Mouse (Mus musculus) heart, embryonic 13.5 days (tissue): Measurements from ENCODE around the gene Id2. TPM values are rescaled to one million over a fixed set of nuclear protein-coding genes. Genes with fewer than 3 reads are reported as not detected.

Experiments used
- ATAC-seq: fragments of 200-750 bp; cut with Nextera tagmentation; 2 replicates; pipeline ENCODE4 v1.8.0; 2017; ENCODE audit warnings: moderate TSS enrichment; ENCODE audit not compliant: insufficient number of reproducible peaks, low FRiP score, low TSS enrichment; ENCODE audit errors: extremely low read depth
- H3K27ac ChIP-seq: fragments of 300-500 bp; sonication (generic); replicated peaks from 2 replicates; pipeline ENCODE4 v1.5.1; 2015; ENCODE audit warnings: moderate library complexity, mild to moderate bottlenecking, inconsistent platforms
- H3K27me3 ChIP-seq: fragments of 300-500 bp; sonication (generic); replicated peaks from 2 replicates; pipeline ENCODE4 v1.6.1; 2015; ENCODE audit warnings: mild to moderate bottlenecking, inconsistent platforms
- H3K36me3 ChIP-seq: fragments of 300-500 bp; sonication (generic); 2 replicates; pipeline ENCODE4 v1.6.1; 2015; ENCODE audit warnings: mild to moderate bottlenecking, inconsistent platforms
- H3K4me1 ChIP-seq: fragments of 300-500 bp; sonication (generic); 2 replicates; pipeline ENCODE4 v1.6.1; 2015; ENCODE audit warnings: inconsistent platforms
- H3K4me2 ChIP-seq: fragments of 300-500 bp; sonication (generic); 2 replicates; pipeline ENCODE4 v1.6.1; 2015; ENCODE audit warnings: inconsistent platforms, mild to moderate bottlenecking, moderate library complexity
- H3K4me3 ChIP-seq: fragments of 300-500 bp; sonication (generic); 2 replicates; pipeline ENCODE4 v1.5.1; 2015; ENCODE audit warnings: moderate library complexity, mild to moderate bottlenecking, inconsistent platforms
- H3K9ac ChIP-seq: fragments of 300-500 bp; sonication (generic); 2 replicates; pipeline ENCODE4 v1.6.1; 2015; ENCODE audit warnings: inconsistent platforms, mild to moderate bottlenecking, moderate library complexity
- H3K9me3 ChIP-seq: fragments of 300-500 bp; sonication (generic); 2 replicates; pipeline ENCODE4 v1.6.1; 2016; ENCODE audit warnings: inconsistent platforms
- WGBS: fragments of 180-500 bp; shearing (Covaris S2); methylation state at CpG from one replicate; pipeline ENCODE4 v1.1.7; 2015; ENCODE audit warnings: mixed read lengths; 5-methylcytosine and 5-hydroxymethylcytosine counted together
- polyA plus RNA-seq: library from polyadenylated mRNA; unstranded; fragments of >200 nt; fragmentation: Nextera tagmentation; extraction: Ambion mirVana; gene quantifications from 2 replicates; pipeline ENCODE4 v1.2.1, GENCODE M21; 2015

Gene Id2
- polyA plus RNA-seq, 1 experiment from 2014 or later = 255 TPM

DNA sequence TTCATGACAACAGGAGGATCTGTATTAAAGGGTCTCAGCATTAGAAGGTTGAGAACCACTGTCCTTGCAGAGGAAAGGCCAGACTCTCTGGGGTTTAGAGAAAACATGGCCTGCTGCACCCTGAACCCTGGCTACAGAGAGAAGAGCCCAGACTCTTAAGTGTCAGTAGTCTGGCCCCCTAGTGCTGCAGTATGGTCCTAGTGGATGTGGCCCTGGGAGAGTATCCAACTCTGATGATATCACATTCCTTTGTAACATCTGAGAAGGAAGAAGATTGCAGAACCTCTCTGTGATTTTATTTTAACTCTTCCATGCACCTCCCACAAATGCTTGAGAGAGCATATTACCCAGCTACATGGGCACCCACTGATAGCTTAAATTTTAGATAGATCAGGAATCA, 7.6 kb upstream of the Id2 start:
- Histone ChIP-seq H3K27me3 (no peaks in the 10 kb centered on the region), H3K4me3 (no peak overlapping the region), H3K4me1 (peaks cover 21% of the 10 kb centered on the region), H3K27ac (no peak overlapping the region), H3K4me2 (no peak overlapping the region), H3K9me3 (no peaks in the 10 kb centered on the region), H3K9ac (no peak overlapping the region), H3K36me3 (no peaks in the 10 kb centered on the region)
- no peak for ATAC-seq

DNA sequence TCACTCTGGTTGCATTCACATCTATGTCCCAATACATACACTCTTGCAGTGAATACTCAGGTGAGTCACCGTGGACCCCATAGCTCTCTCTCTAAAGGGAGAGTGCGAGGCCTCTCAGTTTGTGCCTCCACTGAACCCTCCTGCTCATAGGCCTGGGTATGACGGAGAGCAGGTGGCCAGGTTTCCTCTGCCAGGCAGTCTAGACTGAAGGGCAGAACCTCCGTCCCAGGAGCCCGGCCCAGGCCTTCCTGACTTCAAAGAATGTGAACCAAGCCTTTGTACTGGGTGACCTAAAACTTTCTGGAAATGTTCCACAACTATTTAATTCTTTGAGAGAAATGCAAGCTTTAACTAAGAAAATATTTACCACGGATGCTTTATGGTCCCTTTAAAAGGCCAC, 7.0 kb upstream of the Id2 start:
- no peaks in the 10 kb centered on the region for H3K36me3 ChIP-seq
- H3K4me2 ChIP-seq = no peak overlapping the region
- H3K27me3 ChIP-seq = no peaks in the 10 kb centered on the region
- ATAC-seq = no peak
- H3K4me3 ChIP-seq = no peak overlapping the region
- WGBS = 68% methylated on average over 6 of the region's 6 CpGs
- H3K4me1 ChIP-seq = peaks cover 19% of the 10 kb centered on the region
- H3K9ac ChIP-seq = no peak overlapping the region
- H3K27ac ChIP-seq = no peak overlapping the region
- no peaks in the 10 kb centered on the region for H3K9me3 ChIP-seq

DNA sequence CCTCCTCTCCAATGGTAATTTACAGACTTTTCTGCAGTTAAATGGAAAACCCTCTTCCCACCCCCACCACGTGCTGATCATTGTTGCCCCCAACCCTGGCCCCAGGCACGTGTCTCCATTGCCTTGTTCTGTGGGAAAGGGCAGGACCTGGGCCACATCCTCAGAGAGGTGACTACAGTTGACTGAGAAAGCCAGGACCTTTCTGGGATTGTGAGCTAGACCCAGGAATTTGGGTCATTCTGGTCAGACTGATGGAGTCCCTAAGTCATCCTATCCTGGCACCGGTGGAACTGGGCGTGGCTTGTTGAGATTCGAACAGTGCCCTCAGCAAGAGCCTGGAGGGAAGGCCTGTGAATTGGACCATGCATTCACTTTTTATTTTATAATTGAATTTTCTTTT, 4.4 kb upstream of the Id2 start:
- Histone ChIP-seq H3K4me1 (peaks cover 36% of the 10 kb centered on the region), H3K36me3 (no peaks in the 10 kb centered on the region), H3K27me3 (no peaks in the 10 kb centered on the region), H3K9ac (peak overlapping the region; percentile 93), H3K4me3 (peak overlapping the region; percentile 86), H3K9me3 (no peaks in the 10 kb centered on the region), H3K27ac (peak overlapping the region; percentile 98), H3K4me2 (peak overlapping the region; percentile 88)
- no peak for ATAC-seq
- 32% methylated on average over 5 of the region's 5 CpGs for WGBS

DNA sequence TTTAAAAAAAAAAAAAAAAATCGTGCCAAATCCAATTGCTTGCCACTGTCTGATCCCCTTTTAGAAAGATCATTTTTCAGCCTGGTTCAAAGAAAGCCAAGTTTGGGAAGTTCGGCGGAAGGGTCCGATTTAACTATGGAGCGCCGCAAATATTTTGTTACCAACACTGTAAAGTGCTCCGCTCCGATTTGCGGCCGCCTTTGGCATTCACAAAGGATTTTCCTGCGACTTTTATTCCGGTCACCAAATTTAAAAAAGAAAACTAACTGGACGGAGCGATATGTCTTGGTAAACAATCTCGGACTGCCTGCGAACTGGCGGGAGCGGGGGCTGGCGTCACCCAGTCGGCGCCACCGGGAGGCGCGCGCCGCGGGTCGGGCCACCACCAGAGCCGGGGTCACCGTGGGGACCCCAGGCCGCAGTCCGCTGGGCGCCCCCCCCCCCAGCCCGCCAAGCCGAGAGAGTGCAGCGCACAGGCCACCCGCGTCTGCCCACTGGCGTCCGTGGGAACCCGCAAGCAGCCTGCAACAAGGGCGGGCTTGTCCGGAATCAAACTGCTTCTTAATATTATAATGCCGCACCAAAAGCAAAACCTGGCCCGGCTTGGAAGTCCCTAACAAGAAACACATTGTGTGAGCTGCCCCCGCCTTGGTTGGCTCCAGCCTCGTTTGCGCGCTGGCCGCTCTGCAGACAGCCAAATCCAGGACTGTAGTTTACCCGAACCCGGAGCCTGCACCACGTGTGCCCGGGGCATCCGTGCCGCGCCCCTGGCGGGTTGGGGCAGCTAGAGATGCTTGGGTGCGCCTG, 3.7 kb upstream of the Id2 start:
- peak overlapping the region; percentile 98 for H3K27ac ChIP-seq
- peaks cover 36% of the 10 kb centered on the region for H3K4me1 ChIP-seq
- H3K36me3 ChIP-seq = no peaks in the 10 kb centered on the region
- WGBS = under 1% methylated on average over 59 of the region's 59 CpGs
- peak overlapping the region; percentile 88 for H3K4me2 ChIP-seq
- no peaks in the 10 kb centered on the region for H3K27me3 ChIP-seq
- no peak for ATAC-seq
- H3K9me3 ChIP-seq = no peaks in the 10 kb centered on the region
- peak overlapping the region; percentile 86 for H3K4me3 ChIP-seq
- H3K9ac ChIP-seq = peak overlapping the region; percentile 93

DNA sequence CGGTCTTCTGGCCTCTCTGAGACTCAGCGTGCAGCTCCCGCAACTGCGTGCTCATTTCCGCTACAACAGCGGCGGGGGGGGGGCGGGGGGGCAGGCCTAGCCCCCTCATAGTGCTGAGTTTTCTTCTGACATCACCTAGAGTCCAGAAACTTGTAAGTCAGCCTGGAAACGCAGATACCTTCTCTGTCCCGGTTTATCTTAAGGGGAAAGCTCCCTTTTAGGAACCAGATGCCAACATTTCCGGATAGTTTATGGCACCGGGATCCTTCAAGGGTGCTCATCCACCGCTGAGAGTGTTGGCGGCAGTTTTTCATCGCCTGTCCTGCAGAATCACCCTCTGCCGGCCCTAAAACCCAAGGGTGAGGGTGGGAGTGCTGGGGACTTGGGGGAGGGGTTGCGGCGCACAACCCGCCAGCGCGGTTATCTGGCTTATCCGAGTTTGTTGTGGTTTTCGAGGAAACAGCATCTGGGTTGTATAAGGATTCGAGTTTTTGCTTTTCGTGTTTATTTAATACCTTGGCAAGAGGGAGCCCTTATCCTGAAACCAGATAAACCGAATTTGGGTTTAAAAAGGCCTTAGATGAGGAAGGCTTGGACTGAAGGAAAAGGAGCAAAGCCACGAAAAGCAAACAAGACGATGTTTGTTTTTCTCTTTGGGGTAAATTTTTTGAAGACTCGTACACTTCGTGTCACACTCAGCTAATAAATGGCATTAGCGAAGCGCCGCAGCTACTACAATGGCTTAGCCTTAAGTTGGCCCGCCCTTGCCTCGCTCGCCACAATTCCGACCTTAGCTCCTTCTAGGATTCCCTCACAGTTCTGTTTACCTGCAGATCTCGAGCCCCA, 2.8 kb upstream of the Id2 start:
- ATAC-seq = no peak
- Histone ChIP-seq H3K9me3 (no peaks in the 10 kb centered on the region), H3K27me3 (no peaks in the 10 kb centered on the region), H3K4me2 (peak overlapping the region; percentile 88), H3K36me3 (no peaks in the 10 kb centered on the region), H3K4me1 (peaks cover 36% of the 10 kb centered on the region), H3K4me3 (peak overlapping the region; percentile 86), H3K9ac (peak overlapping the region; percentile 93), H3K27ac (peak overlapping the region; percentile 98)
- under 1% methylated on average over 38 of the region's 38 CpGs for WGBS

DNA sequence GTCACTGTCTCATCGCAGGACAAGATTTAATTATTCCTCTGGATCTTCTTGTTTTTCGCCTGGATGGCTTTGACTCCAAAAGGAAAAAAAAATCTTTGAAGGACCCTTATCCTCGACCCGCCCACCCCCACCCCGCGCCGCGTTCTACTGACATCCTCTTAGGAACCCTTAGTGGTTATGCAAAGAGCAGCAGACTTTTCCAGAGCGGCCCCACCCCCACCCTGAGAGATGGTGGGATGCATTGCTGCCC, 2.3 kb upstream of the Id2 start:
- no peak for ATAC-seq
- Histone ChIP-seq H3K9ac (peak overlapping the region; percentile 93), H3K36me3 (peaks cover 2% of the 10 kb centered on the region; the same call in 1 of the 2 replicates), H3K27ac (peak overlapping the region; percentile 98), H3K4me1 (peaks cover 32% of the 10 kb centered on the region), H3K4me3 (peak overlapping the region; percentile 86), H3K4me2 (peak overlapping the region; percentile 88), H3K9me3 (no peaks in the 10 kb centered on the region), H3K27me3 (no peaks in the 10 kb centered on the region)
- WGBS = 1% methylated on average over 9 of the region's 9 CpGs

DNA sequence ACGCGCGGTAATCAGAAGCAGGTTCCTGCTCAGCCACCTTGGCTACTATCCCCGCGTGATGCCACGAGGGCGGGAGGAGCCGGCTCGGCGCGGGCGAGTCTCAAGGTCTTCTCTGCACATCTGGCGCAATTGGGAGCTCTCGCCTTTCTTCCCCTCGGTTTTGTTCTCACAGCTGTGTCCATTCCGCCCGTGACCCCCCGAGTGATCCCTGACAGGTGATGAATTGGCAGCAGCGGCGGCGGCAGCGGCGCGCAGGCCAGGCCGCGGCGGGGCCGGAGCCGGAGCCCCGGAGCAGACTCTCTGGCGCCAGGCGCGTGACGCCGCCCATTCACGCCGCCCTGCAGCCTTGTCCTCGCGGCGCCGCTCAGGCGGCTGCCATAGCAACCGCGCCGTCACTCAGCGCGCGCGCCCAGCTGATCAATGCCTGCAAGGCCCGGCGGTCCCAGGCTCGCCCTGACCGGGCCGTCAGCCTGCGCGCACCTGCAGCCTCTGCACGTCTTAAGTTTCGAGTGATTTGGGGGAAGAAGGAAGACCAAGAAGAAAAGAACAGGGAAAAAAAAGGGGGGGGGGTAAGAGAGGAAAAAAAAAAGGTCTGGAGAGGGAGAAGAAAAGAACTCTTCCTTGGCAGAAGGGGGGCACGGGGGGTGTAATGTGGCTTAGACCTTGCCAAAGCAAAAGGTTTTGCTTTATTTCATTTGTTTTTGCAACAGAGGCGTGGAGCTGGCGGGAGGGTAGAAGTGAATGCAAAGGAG, 1.8 kb upstream of the Id2 start:
- H3K4me1 ChIP-seq = peaks cover 32% of the 10 kb centered on the region
- peak overlapping the region; percentile 93 for H3K9ac ChIP-seq
- under 1% methylated on average over 61 of the region's 61 CpGs for WGBS
- peak overlapping the region; percentile 98 for H3K27ac ChIP-seq
- H3K27me3 ChIP-seq = no peaks in the 10 kb centered on the region
- H3K4me2 ChIP-seq = peak overlapping the region; percentile 88
- peaks cover 5% of the 10 kb centered on the region; the same call in 1 of the 2 replicates for H3K36me3 ChIP-seq
- no peaks in the 10 kb centered on the region for H3K9me3 ChIP-seq
- H3K4me3 ChIP-seq = peak overlapping the region; percentile 86
- peak; percentile 57; the same call in 1 of the 2 replicates for ATAC-seq

DNA sequence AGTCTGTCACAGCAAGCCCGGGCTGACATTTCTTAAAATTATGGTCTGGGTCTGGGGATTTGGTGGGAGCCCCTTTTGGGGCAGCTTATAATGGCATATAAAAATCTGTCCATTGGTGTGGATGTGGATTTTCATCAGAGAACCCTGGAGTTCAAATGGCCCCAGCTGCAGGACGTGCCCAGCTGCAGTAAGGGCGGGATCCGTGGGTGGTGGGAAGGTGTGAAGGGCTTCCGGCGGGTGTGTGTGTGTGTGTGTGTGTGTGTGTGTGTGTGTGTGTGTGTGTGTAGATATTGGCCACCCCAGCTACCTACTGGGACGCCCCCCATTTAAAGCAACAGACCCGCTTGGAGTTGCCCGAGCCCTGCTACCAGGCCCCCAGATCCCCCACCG, 1.2 kb upstream of the Id2 start:
- Histone ChIP-seq H3K36me3 (peaks cover 10% of the 10 kb centered on the region), H3K27me3 (no peaks in the 10 kb centered on the region), H3K9me3 (no peaks in the 10 kb centered on the region), H3K4me2 (peak overlapping the region; percentile 88), H3K4me3 (peak overlapping the region; percentile 86), H3K27ac (peak overlapping the region; percentile 98), H3K4me1 (peaks cover 37% of the 10 kb centered on the region), H3K9ac (peak overlapping the region; percentile 86)
- WGBS = 2% methylated on average over 10 of the region's 10 CpGs
- ATAC-seq = no peak

DNA sequence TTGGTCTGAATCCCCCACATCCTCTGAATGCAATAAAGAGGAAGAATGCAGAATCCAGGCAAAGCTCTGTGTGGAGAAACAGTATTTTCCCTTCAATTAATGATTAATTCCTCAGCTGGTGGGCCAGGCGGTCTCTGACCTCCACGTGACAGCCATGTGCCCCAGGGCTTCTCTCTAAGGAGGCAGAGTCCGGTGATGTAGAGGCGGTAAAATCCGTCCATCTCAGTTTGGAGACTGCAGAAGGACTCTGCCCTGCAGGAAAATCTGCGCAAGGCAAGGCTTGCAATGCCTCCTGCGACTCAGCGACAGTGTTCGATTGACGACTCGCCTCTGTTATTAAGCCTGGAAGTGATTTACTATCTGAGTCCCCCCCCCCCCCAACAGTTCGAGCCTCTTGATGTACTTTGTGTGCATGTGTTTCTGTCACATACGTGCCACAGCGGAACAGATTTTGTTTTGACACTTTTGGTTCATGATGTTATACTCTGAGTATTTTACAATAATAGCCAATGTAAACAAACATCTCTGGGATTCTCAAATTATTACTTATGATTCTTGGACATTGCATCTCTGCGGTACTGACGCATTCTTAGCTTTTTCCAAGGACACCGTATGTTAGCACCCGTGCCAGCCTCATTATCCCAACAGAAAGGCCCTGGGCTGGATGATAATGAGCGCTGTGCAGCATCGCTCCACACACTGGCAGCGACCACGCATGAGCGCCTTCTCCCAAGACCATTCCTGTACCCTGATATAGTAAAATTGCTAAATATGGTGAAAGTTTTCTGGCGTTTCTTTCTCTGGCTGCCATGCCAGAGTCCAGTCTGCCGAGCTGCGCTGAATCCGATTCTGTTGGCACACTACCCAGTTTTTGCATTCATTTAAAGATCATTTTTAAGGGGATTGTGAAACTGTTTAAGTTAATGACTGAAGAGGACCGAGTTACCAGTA, 545 bp upstream of the Id2 start:
- H3K4me2 ChIP-seq = peak overlapping the region; percentile 88
- H3K4me3 ChIP-seq = peak overlapping the region; percentile 86
- 6% methylated on average over 28 of the region's 28 CpGs for WGBS
- H3K27ac ChIP-seq = peak overlapping the region; percentile 98
- no peaks in the 10 kb centered on the region for H3K9me3 ChIP-seq
- no peak for ATAC-seq
- peak overlapping the region; percentile 86 for H3K9ac ChIP-seq
- no peaks in the 10 kb centered on the region for H3K27me3 ChIP-seq
- H3K36me3 ChIP-seq = peaks cover 11% of the 10 kb centered on the region
- H3K4me1 ChIP-seq = peaks cover 43% of the 10 kb centered on the region

DNA sequence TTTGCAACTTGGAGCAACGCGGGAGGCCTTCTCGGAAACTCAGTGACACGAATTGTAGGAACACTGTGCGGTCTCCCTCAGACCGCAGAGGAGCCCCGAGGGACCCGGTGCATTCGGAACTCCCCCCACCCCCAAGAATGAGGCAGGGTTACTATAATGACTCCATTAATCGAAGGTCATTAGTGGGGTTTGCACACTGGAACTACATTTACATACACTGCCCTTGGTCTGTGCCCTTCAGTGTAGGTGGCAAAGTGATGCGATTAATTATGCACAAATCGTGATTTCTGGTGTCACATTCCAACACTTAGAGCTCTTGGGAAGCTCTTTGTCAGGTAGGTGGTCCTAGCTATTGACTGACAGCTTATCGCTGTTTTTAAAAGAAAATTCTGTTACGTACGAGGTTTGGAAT, 294 bp downstream of the Id2 start:
- peaks cover 47% of the 10 kb centered on the region for H3K4me1 ChIP-seq
- no peaks in the 10 kb centered on the region for H3K9me3 ChIP-seq
- H3K4me2 ChIP-seq = peak overlapping the region; percentile 88
- peaks cover 11% of the 10 kb centered on the region for H3K36me3 ChIP-seq
- H3K27ac ChIP-seq = peak overlapping the region; percentile 98
- WGBS = under 1% methylated on average over 15 of the region's 15 CpGs
- no peak for ATAC-seq
- H3K9ac ChIP-seq = peak overlapping the region; percentile 86
- H3K27me3 ChIP-seq = no peaks in the 10 kb centered on the region
- H3K4me3 ChIP-seq = peak overlapping the region; percentile 86
